Comparison of ENCODE assay signal across 8 mouse cellular contexts in genomic region chrX:48207761-48208487, GRCm38 (mm10). TPM values are rescaled to one million over a fixed set of nuclear protein-coding genes. Genes with fewer than 3 reads are reported as not detected.
DNase-seq lines count a peak whose midpoint lies in the region; ATAC-seq and TF ChIP-seq lines count a peak whose summit lies in the region.

No protein-coding gene starts in this region.

- TF ChIP-seq CTCF in CH12.LX (conservative IDR thresholded peaks at IDR 0.05 in 1 of 2, IDR thresholded peaks at IDR 0.05 in 1 of 2; ENCODE audit: low read depth in 2 of 2, low read length in 2 of 2) = no peak
- TF ChIP-seq CTCF in forebrain, postnatal 0 days (IDR thresholded peaks at IDR 0.05; ENCODE audit: low read depth) = no peak

- TF ChIP-seq RAD21 in CH12.LX (IDR thresholded peaks at IDR 0.05; ENCODE audit: low read depth, low read length) = no peak

- H3K27me3 ChIP-seq in CH12.LX (replicated peaks) = no peaks in the 10 kb centered on the region
- no peaks in the 10 kb centered on the region for H3K27me3 ChIP-seq in forebrain, postnatal 0 days (ENCODE audit: insufficient read depth, low read length)
- no peaks in the 10 kb centered on the region for H3K27me3 ChIP-seq in intestine, embryonic 14.5 days (replicated peaks; ENCODE audit: control insufficient read depth, insufficient read depth, low read length)
- no peaks in the 10 kb centered on the region for H3K27me3 ChIP-seq in liver, embryonic 12.5 days (replicated peaks)
- no peaks in the 10 kb centered on the region for H3K27me3 ChIP-seq in neural tube, embryonic 12.5 days (replicated peaks)

- peaks cover 0 to 20% of the 10 kb centered on the region in 2 experiments; a peak in 2 of 4 replicates for H3K4me1 ChIP-seq in CH12.LX (ENCODE audit: control insufficient read depth in 1 of 2, insufficient read depth in 2 of 2)
- H3K4me1 ChIP-seq in forebrain, postnatal 0 days (ENCODE audit: insufficient read depth) = 0 out of 2 replicates have a peak, but pooled peaks cover 8% of the 10 kb centered on the region
- H3K4me1 ChIP-seq in intestine, embryonic 14.5 days (replicated peaks; ENCODE audit: control insufficient read depth, insufficient read depth, low read length) = no peaks in the 10 kb centered on the region
- peaks cover 9% of the 10 kb centered on the region; the same call in 1 of the 2 replicates for H3K4me1 ChIP-seq in liver, embryonic 12.5 days
- no peaks in the 10 kb centered on the region for H3K4me1 ChIP-seq in neural tube, embryonic 12.5 days

- DNase-seq in 416B (ENCODE audit: low read depth) = peak; percentile 17
- DNase-seq in CH12.LX (ENCODE audit: extremely low read depth) = no peak
- DNase-seq in cerebellum, adult 18-20 months = peak; percentile 45 to 54
- DNase-seq in forebrain, postnatal 0 days = peak; percentile 64
- DNase-seq in intestine, embryonic 14.5 days (ENCODE audit: low spot score) = no peak
- DNase-seq in frontal cortex, adult 2 months (ENCODE audit: extremely low spot score in 1 of 2, low spot score in 1 of 2) = no peak

- WGBS in forebrain, postnatal 0 days = 20% methylated on average over 34 of the region's 36 CpGs
- WGBS in intestine, embryonic 14.5 days = 9% methylated on average over 33 of the region's 36 CpGs
- 9% methylated on average over 33 of the region's 36 CpGs for WGBS in liver, embryonic 12.5 days (ENCODE audit: insufficient replicate concordance)
- WGBS in neural tube, embryonic 12.5 days = 8% methylated on average over 33 of the region's 36 CpGs

- H3K36me3 ChIP-seq in CH12.LX (replicated peaks in 1 of 2; ENCODE audit: control insufficient read depth in 1 of 2, insufficient read depth in 1 of 2, low read length in 1 of 2) = peaks cover 0 to 7% of the 10 kb centered on the region in 2 experiments
- H3K36me3 ChIP-seq in forebrain, postnatal 0 days (ENCODE audit: insufficient read depth) = no peaks in the 10 kb centered on the region
- no peaks in the 10 kb centered on the region for H3K36me3 ChIP-seq in intestine, embryonic 14.5 days (ENCODE audit: control insufficient read depth, insufficient read depth, low read length)
- no peaks in the 10 kb centered on the region for H3K36me3 ChIP-seq in liver, embryonic 12.5 days
- no peaks in the 10 kb centered on the region for H3K36me3 ChIP-seq in neural tube, embryonic 12.5 days

- peaks cover 6% of the 10 kb centered on the region; the same call in 1 of the 2 replicates for H3K79me2 ChIP-seq in CH12.LX (replicated peaks; ENCODE audit: control insufficient read depth, extremely low read depth, insufficient read depth, poor library complexity, severe bottlenecking)

- peak; percentile 85 for ATAC-seq in forebrain, postnatal 0 days
- ATAC-seq in intestine, embryonic 14.5 days (replicated peaks; ENCODE audit: low FRiP score, low TSS enrichment, low read depth) = peak; percentile 78
- ATAC-seq in liver, embryonic 12.5 days = peak; percentile 77
- peak; percentile 87 for ATAC-seq in neural tube, embryonic 12.5 days (ENCODE audit: low FRiP score, low read depth)

- no peaks in the 10 kb centered on the region for H3K9me3 ChIP-seq in CH12.LX (replicated peaks; ENCODE audit: low read length)
- no peaks in the 10 kb centered on the region for H3K9me3 ChIP-seq in forebrain, postnatal 0 days (ENCODE audit: low read length)
- no peaks in the 10 kb centered on the region for H3K9me3 ChIP-seq in intestine, embryonic 14.5 days (ENCODE audit: control insufficient read depth, low read length)
- no peaks in the 10 kb centered on the region for H3K9me3 ChIP-seq in liver, embryonic 12.5 days (replicated peaks)
- no peaks in the 10 kb centered on the region for H3K9me3 ChIP-seq in neural tube, embryonic 12.5 days

- in situ Hi-C loops in CH12.LX (cut with MboI; ENCODE audit: low pct_ligation_motif_present, low pct_unique_long_range_greater_than_20kb, low sequenced_read_pairs) = no loop called here

- peak overlapping the region; percentile 54 to 79 (median 67) for H3K4me3 ChIP-seq in CH12.LX (replicated peaks in 1 of 3; ENCODE audit: low read depth in 2 of 3, low read length in 2 of 3, poor library complexity in 1 of 3)
- peak overlapping the region; percentile 59 for H3K4me3 ChIP-seq in forebrain, postnatal 0 days (ENCODE audit: low read depth, low read length)
- peak overlapping the region; percentile 57 for H3K4me3 ChIP-seq in intestine, embryonic 14.5 days (ENCODE audit: low read depth, low read length)
- peak overlapping the region; percentile 73 for H3K4me3 ChIP-seq in liver, embryonic 12.5 days
- H3K4me3 ChIP-seq in neural tube, embryonic 12.5 days = peak overlapping the region; percentile 55

- no peak for TF ChIP-seq EP300 in CH12.LX (IDR thresholded peaks at IDR 0.05; ENCODE audit: low read length)

- dilution Hi-C loops in CH12.LX (cut with MboI; ENCODE audit: extremely low pct_ligation_motif_present, extremely low pct_unique_long_range_greater_than_20kb, low sequenced_read_pairs) = no loop called here

- peak overlapping the region; percentile 56 for H3K9ac ChIP-seq in CH12.LX (ENCODE audit: insufficient read depth, low read depth)
- H3K9ac ChIP-seq in forebrain, postnatal 0 days = peak overlapping the region; percentile 67
- H3K9ac ChIP-seq in intestine, embryonic 14.5 days (ENCODE audit: low read length) = peak overlapping the region; percentile 60
- H3K9ac ChIP-seq in liver, embryonic 12.5 days = peak overlapping the region; percentile 80
- peak overlapping the region; percentile 63 for H3K9ac ChIP-seq in neural tube, embryonic 12.5 days

- TF ChIP-seq POLR2A in CH12.LX (IDR thresholded peaks at IDR 0.05; ENCODE audit: low read depth, low read length) = no peak

- peak overlapping the region; percentile 70 for H3K4me2 ChIP-seq in CH12.LX (ENCODE audit: insufficient read depth, low read depth, poor library complexity, severe bottlenecking)
- peak overlapping the region; percentile 52 for H3K4me2 ChIP-seq in forebrain, postnatal 0 days (ENCODE audit: low read depth)
- H3K4me2 ChIP-seq in intestine, embryonic 14.5 days (ENCODE audit: low read length) = peak overlapping the region; percentile 49
- peak overlapping the region; percentile 73 for H3K4me2 ChIP-seq in liver, embryonic 12.5 days
- H3K4me2 ChIP-seq in neural tube, embryonic 12.5 days (replicated peaks) = peak overlapping the region; percentile 56

- H3K27ac ChIP-seq in CH12.LX (ENCODE audit: insufficient read depth, low read depth) = no peak overlapping the region
- peak overlapping the region; percentile 76 for H3K27ac ChIP-seq in forebrain, postnatal 0 days (ENCODE audit: low read depth, low read length)
- peak overlapping the region; percentile 48; the same call in 1 of the 2 replicates for H3K27ac ChIP-seq in intestine, embryonic 14.5 days (ENCODE audit: low read depth)
- H3K27ac ChIP-seq in liver, embryonic 12.5 days = peak overlapping the region; percentile 75
- H3K27ac ChIP-seq in neural tube, embryonic 12.5 days = no peak overlapping the region

TF ChIP-seq in CH12.LX, 34 proteins besides CTCF, POLR2A, EP300 and RAD21:
- no peak for TF ChIP-seq SMC3 (IDR thresholded peaks at IDR 0.05; ENCODE audit: low read depth, low read length)
- peak; percentile 23; the same call in 1 of the 2 replicates for TF ChIP-seq MXI1 (IDR thresholded peaks at IDR 0.05; ENCODE audit: low read depth, low read length)

RNA-seq across cellular contexts. Expression of gene Zdhhc9, which starts 0.8 kb away (rescaled TPM):
- total RNA-seq in CH12.LX (2012; rRNA removed) = 3.8 and 4.5 TPM in 2 replicates
- total RNA-seq in CH12.LX (2014; rRNA removed) = 3.5 and 4.3 TPM in 2 replicates
- polyA plus RNA-seq in CH12.LX (2012; ENCODE audit: insufficient read length, low read depth) = 12.3 and 13.9 TPM in 2 replicates
- 32.2 and 43.3 TPM in 2 replicates for total RNA-seq in forebrain, postnatal 0 days (2014; rRNA removed)
- polyA plus RNA-seq in forebrain, postnatal 0 days (2015; fragmentation: Nextera tagmentation; extraction: Ambion mirVana) = 4.2 and 5.3 TPM in 2 replicates
- polyA plus RNA-seq in intestine, embryonic 14.5 days (2014; fragmentation: Nextera tagmentation; extraction: Ambion mirVana) = 6.3 and 8.6 TPM in 2 replicates
- 2.3 and 2.6 TPM in 2 replicates for polyA plus RNA-seq in liver, embryonic 12.5 days (2016; fragmentation: Nextera tagmentation; extraction: Ambion mirVana)
- 6.2 and 6.9 TPM in 2 replicates for polyA plus RNA-seq in neural tube, embryonic 12.5 days (2016; fragmentation: Nextera tagmentation; extraction: Ambion mirVana)
- polyA plus RNA-seq in frontal cortex, adult 2 months (2012; rRNA removed) = 34.9 and 37.7 TPM in 2 replicates

RNA-seq across cellular contexts. Expression of gene Utp14a, which starts 48.7 kb away (rescaled TPM):
- 29.3 and 36.2 TPM in 2 replicates for total RNA-seq in CH12.LX (2012; rRNA removed)
- 44.2 and 52.9 TPM in 2 replicates for total RNA-seq in CH12.LX (2014; rRNA removed)
- polyA plus RNA-seq in CH12.LX (2012; ENCODE audit: insufficient read length, low read depth) = 48.7 and 53.8 TPM in 2 replicates
- 17.0 and 25.0 TPM in 2 replicates for total RNA-seq in forebrain, postnatal 0 days (2014; rRNA removed)
- 13.4 and 13.8 TPM in 2 replicates for polyA plus RNA-seq in forebrain, postnatal 0 days (2015; fragmentation: Nextera tagmentation; extraction: Ambion mirVana)
- 17.0 and 19.6 TPM in 2 replicates for polyA plus RNA-seq in intestine, embryonic 14.5 days (2014; fragmentation: Nextera tagmentation; extraction: Ambion mirVana)
- polyA plus RNA-seq in liver, embryonic 12.5 days (2016; fragmentation: Nextera tagmentation; extraction: Ambion mirVana) = 19.3 and 22.5 TPM in 2 replicates
- 18.3 and 21.0 TPM in 2 replicates for polyA plus RNA-seq in neural tube, embryonic 12.5 days (2016; fragmentation: Nextera tagmentation; extraction: Ambion mirVana)
- 13.9 and 15.2 TPM in 2 replicates for polyA plus RNA-seq in frontal cortex, adult 2 months (2012; rRNA removed)

Comparison
In these comparisons a context has a peak if more than half of its experiments do, and no peak if none do; other contexts are left out.
1. DNase-seq: peak in 416B (single experiment), cerebellum, adult 18-20 months (2 of 2) and forebrain, postnatal 0 days (single experiment); none in CH12.LX (single experiment), intestine, embryonic 14.5 days (single experiment) and frontal cortex, adult 2 months (0 of 2).
2. H3K27ac ChIP-seq: peak in forebrain, postnatal 0 days (single experiment), intestine, embryonic 14.5 days (single experiment) and liver, embryonic 12.5 days (single experiment); none in CH12.LX (single experiment) and neural tube, embryonic 12.5 days (single experiment).
3. Peak in every context shown above with its lines, with median percentiles within 50 percentile points of each other: H3K4me2 ChIP-seq, H3K4me3 ChIP-seq, H3K9ac ChIP-seq and ATAC-seq.